Mouse (Mus musculus) brain, embryonic 14.5 days (tissue): ENCODE data around the gene Dapp1.

Experiments
- CTCF ChIP-seq: fragments of 200-500 bp; IDR thresholded peaks from 2 replicates; pipeline ENCODE4 v1.5.1; 2012; ENCODE audit warnings: inconsistent platforms, mild to moderate bottlenecking, moderate library complexity, borderline replicate concordance; ENCODE audit not compliant: insufficient read depth, insufficient read length; ENCODE audit errors: extremely low read depth
- POLR2A ChIP-seq: fragments of 200-500 bp; IDR thresholded peaks from 2 replicates; pipeline ENCODE4 v1.6.1; 2012; ENCODE audit warnings: mild to moderate bottlenecking, inconsistent platforms, borderline replicate concordance; ENCODE audit not compliant: poor library complexity, insufficient read depth, insufficient read length, severe bottlenecking; ENCODE audit errors: extremely low read depth

- TF ChIP-seq POLR2A = no peak
- TF ChIP-seq CTCF = no peak
Measured at GRCm38 (mm10) chr3:137942098-137942622, 39.2 kb downstream of the Dapp1 start.
